Mouse (Mus musculus): ENCODE results near the gene Ppargc1a.

Gene Ppargc1a

GRCm38 (mm10) chr5:51416377-51416776 is 151.1 kb downstream of the Ppargc1a start:
- no peak for DNase-seq (ENCODE audit: low read depth, low spot score)

GRCm38 (mm10) chr5:51415456-51415855 is 152.1 kb downstream of the Ppargc1a start:
- no peak for DNase-seq (ENCODE audit: low read depth, low spot score)

- DNase-seq (ENCODE audit: low read depth, low spot score) = no peak
These were observed 155.0 kb downstream of the Ppargc1a start for GRCm38 (mm10) chr5:51412303-51413117.

- DNase-seq (ENCODE audit: low read depth, low spot score) = no peak
These were observed 157.5 kb downstream of the Ppargc1a start for GRCm38 (mm10) chr5:51410006-51410405.

GRCm38 (mm10) chr5:51406406-51406805 is 161.1 kb downstream of the Ppargc1a start:
- DNase-seq (ENCODE audit: low read depth, low spot score) = no peak
